Mouse (Mus musculus): ENCODE data around the gene Sept11.

The Sept11 gene

GRCm38 (mm10) chr5:93092857-93093622, at the start of gene Sept11:
Gene Sept11 (plus strand): TSS chr5:93093437.
- DNase-seq (ENCODE audit: low read depth), result peak; percentile 89

GRCm38 (mm10) chr5:93043688-93044583, 49.3 kb upstream of the Sept11 start:
- no peak for DNase-seq (ENCODE audit: low read depth)

DNA sequence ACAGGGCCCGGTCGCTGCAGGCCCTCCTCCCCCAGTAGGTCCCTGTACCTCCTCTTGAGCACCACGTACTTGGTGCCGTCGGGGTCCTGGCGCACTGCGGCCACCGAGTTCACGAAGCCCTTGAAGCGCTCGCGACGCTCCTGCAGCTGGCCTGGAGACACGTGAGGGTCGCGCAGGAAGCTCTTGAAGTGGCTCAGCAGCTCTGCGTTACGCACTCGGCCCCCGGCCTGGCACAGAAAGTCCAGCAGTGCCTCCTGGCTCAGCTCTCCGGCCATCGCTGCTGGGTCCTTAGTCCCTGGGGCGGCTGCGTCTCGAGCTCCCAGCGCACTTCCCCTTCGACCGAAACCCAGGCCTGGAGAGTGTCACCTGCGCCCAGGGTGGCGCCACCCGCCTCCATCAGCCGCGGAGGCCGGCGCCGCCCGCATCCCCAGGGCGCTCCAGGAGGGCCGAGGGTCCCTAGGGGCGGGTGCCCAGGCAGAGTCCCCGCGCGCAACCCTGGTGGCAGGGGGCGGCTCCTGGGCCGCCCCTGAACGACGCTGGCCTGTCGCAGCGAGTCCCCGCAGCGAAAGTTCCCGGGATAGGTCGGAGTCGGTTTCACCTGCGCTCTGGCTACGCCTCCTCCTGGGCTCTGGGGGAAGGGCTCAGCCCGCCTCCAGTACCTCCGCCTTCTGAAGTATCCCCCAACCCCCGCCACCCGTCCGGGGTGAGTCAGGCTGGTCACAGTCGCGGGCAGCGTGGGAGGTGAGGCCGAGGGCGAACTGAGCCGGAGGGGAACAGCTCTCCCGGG, 48.5 kb upstream of the Sept11 start, which contains the start of gene Sowahb:
TSS of gene Sowahb (minus strand) at position 439 of the 787 bp plus-strand sequence.
- DNase-seq (ENCODE audit: low read depth), result no peak

DNA sequence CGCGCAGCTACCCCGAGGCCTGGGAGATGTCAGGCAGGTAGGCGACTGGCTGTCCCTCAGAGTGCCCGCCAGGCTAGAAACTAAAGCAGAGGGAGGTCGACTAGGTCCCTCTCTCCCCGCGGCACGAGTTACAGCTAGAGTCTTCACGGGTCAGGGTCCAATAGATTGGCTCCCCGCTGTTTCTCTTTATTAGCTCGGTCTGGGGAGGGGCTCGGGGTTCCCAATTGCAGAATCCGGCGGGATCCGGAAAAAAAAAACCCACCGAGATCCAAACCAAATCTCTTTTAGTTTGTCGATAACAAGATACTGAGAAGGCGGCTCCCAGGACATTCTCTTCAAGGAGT, 47.9 kb upstream of the Sept11 start:
- no peak for DNase-seq (ENCODE audit: low read depth)

- DNase-seq (ENCODE audit: low read depth), result no peak
These were observed 46.9 kb upstream of the Sept11 start for GRCm38 (mm10) chr5:93046306-93046845.

- no peak for DNase-seq (ENCODE audit: low read depth)
These were observed 44.6 kb upstream of the Sept11 start for GRCm38 (mm10) chr5:93048481-93049240.

- no peak for DNase-seq (ENCODE audit: low read depth)
These were observed 43.3 kb upstream of the Sept11 start for GRCm38 (mm10) chr5:93049971-93050370.

GRCm38 (mm10) chr5:93051041-93051440, 42.2 kb upstream of the Sept11 start:
- DNase-seq (ENCODE audit: low read depth), result peak; percentile 16

- DNase-seq (ENCODE audit: low read depth), result no peak
These were observed 41.3 kb upstream of the Sept11 start for GRCm38 (mm10) chr5:93051951-93052350.

- peak; percentile 27 for DNase-seq (ENCODE audit: low read depth)
These were observed 39.4 kb upstream of the Sept11 start for GRCm38 (mm10) chr5:93053606-93054397.

DNA sequence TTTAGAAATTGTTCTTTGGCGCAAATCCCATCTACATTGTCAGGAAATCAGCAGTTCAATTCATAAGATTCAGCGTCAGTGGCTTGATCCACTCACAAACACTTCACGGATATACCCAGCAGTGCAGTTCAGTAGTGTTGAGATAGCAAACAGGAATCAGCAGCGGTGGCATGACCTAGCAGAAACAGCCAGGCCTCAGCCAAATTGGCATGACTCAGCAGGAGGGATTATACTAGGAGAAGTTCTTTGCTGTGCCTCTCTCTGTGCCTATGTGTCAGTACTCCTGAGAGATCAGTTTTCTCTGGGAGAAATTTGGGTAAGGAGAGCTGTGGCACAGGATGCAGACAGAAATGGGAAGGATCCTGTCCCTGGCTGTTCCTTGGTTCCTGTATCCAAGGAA, 32.4 kb upstream of the Sept11 start:
- DNase-seq (ENCODE audit: low read depth), result peak; percentile 29

- no peak for DNase-seq (ENCODE audit: low read depth)
These were observed 15.4 kb upstream of the Sept11 start for GRCm38 (mm10) chr5:93077661-93078323.

GRCm38 (mm10) chr5:93079596-93079995, 13.6 kb upstream of the Sept11 start:
- no peak for DNase-seq (ENCODE audit: low read depth)

DNA sequence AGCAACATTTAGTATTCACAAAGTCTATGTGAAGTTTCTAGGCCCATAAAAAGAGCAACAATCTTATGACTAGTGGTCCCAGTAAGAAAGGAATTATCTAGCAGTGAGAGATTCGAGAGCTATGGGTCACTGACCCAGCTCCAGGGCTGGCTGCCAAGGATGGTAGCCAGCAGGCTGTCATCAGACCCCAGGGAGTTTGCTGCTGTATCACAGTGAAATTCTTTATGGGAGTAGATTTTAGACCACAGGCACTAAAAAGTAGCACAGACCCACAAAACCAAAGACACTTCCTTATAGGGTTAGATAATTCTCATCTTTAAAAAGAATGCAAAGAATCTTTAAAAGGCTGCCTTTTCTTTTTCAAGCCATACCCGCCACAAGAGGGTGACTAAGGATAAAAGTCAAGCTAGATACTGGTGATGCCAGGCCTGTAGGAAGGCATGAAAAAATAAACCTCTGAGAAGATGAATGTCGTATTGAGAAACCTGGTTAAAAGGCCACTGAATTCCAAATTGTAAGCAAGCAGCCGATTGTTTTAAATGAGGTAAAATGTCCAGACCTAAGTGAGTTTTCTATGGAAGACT, 8.1 kb upstream of the Sept11 start:
- DNase-seq (ENCODE audit: low read depth), result peak; percentile 55

- no peak for DNase-seq (ENCODE audit: low read depth)
These were observed 7.3 kb upstream of the Sept11 start for GRCm38 (mm10) chr5:93085900-93086299.

GRCm38 (mm10) chr5:93091266-93091665, 2.0 kb upstream of the Sept11 start:
- no peak for DNase-seq (ENCODE audit: low read depth)

- peak; percentile 35 for DNase-seq (ENCODE audit: low read depth)
These were observed 973 bp upstream of the Sept11 start for GRCm38 (mm10) chr5:93092147-93092781.

DNA sequence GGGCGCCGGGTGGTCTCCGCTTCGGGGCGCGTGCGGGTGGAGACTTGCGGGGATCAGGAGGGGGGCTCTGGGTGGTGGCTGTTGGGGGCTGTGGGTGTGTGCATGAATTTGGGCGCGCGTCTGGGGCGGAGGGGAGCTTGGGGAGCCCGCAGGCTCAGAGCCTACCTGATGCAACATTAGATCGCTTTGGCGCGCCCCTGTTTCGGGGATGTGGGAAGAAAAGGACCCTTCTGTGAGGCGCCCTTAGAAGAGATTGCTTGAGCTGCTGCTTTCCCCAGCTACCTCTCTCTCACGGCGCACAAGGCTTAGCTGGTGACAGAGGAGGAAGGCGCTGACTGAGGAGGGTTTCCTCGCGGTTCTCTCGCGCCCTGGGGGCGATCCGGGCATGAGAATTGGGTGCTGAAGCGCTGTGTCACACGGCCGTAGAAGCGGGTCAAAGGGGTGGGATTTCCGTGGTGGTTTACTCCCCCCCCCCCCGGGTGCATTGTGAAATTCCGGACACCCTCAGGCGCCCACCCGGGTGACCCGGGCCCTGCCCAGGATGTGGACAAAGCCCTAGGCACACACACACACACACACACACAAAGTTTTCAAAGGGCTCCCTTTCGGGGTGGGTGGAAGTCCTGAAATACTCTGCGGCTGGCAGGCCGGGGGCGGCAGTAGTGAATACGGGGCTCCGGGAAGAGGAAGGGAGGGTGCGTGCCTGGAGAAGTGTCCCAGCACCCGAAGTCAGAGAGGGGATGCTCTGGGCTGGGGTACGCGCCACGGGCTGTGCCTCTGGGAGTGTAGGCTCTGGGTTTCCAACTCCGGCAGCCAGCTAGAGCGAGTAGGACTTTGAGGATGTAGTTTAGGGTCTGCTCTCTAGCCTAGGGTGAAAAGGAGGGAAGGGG, 646 bp downstream of the Sept11 start:
- peak; percentile 66 for DNase-seq (ENCODE audit: low read depth)

All from 416B (cell line).